Mouse (Mus musculus) right cerebral cortex, postnatal 36 days (tissue): ENCODE data around the gene Adgrb3.
A peak's percentile ranks its signal among the peaks of the same experiment; 100 is the strongest.

Experiments
- DNase-seq, 2 experiments: peaks; one replicate each; pipeline ENCODE4 v3.0.0; 2022; ENCODE audit warnings: low spot score in 2 of 2, mixed read lengths in 1 of 2

Adgrb3 gene

GRCm38 (mm10) chr1:25828971-25829920, at the start of gene Adgrb3:
TSS of gene Adgrb3 (minus strand) at chr1:25829707.
- DNase-seq: peak; percentile 23 to 29

- peak; percentile 4 to 6 for DNase-seq
These were observed 48.0 kb upstream of the Adgrb3 start for GRCm38 (mm10) chr1:25877526-25877925.

- peak in 1 of 2 experiments; percentile 4 for DNase-seq
These were observed 28.0 kb upstream of the Adgrb3 start for GRCm38 (mm10) chr1:25857473-25857872.

GRCm38 (mm10) chr1:25854451-25854978, 25.0 kb upstream of the Adgrb3 start:
- DNase-seq: no peak

- DNase-seq: no peak
These were observed 2.8 kb upstream of the Adgrb3 start for GRCm38 (mm10) chr1:25832260-25832659.

GRCm38 (mm10) chr1:25831521-25831900, 2.0 kb upstream of the Adgrb3 start:
- DNase-seq: no peak

- peak in 1 of 2 experiments; percentile 15 for DNase-seq
These were observed 1.4 kb upstream of the Adgrb3 start for GRCm38 (mm10) chr1:25830757-25831520.

GRCm38 (mm10) chr1:25829921-25830751, 629 bp upstream of the Adgrb3 start:
- peak; percentile 69 to 76 for DNase-seq

- DNase-seq: peak; percentile 24 to 37
These were observed 1.3 kb downstream of the Adgrb3 start for GRCm38 (mm10) chr1:25828071-25828755.

GRCm38 (mm10) chr1:25827436-25827835, 2.1 kb downstream of the Adgrb3 start:
- DNase-seq: peak; percentile 18 to 23

- DNase-seq: peak; percentile 29 to 38
These were observed 2.7 kb downstream of the Adgrb3 start for GRCm38 (mm10) chr1:25826771-25827170.

- peak in 1 of 2 experiments; percentile 16 for DNase-seq
These were observed 4.9 kb downstream of the Adgrb3 start for GRCm38 (mm10) chr1:25824626-25825025.

- peak in 1 of 2 experiments; percentile 8 for DNase-seq
These were observed 5.5 kb downstream of the Adgrb3 start for GRCm38 (mm10) chr1:25823961-25824360.

GRCm38 (mm10) chr1:25815491-25815890, 14.0 kb downstream of the Adgrb3 start:
- DNase-seq: no peak

GRCm38 (mm10) chr1:25778784-25779183, 50.7 kb downstream of the Adgrb3 start:
- no peak for DNase-seq

- no peak for DNase-seq
These were observed 52.0 kb downstream of the Adgrb3 start for GRCm38 (mm10) chr1:25777459-25777858.

GRCm38 (mm10) chr1:25775440-25776130, 53.9 kb downstream of the Adgrb3 start:
- DNase-seq: no peak

GRCm38 (mm10) chr1:25768958-25769357, 60.5 kb downstream of the Adgrb3 start:
- no peak for DNase-seq

- DNase-seq: no peak
These were observed 74.2 kb downstream of the Adgrb3 start for GRCm38 (mm10) chr1:25755265-25755664.

GRCm38 (mm10) chr1:25754528-25754927, 75.0 kb downstream of the Adgrb3 start:
- DNase-seq: no peak
